Mouse (Mus musculus) brain, adult 2 months (tissue): ENCODE data around the gene I0C0044D17Rik.
A peak's percentile ranks its signal among the peaks of the same experiment; 100 is the strongest.

Source experiments
- DNase-seq: peaks from one replicate; pipeline ENCODE4 v3.0.0; 2011; ENCODE audit warnings: low read depth, low spot score

The I0C0044D17Rik gene

GRCm38 (mm10) chr4:98777464-98777863, 46.2 kb downstream of the I0C0044D17Rik start:
- DNase-seq, result no peak

GRCm38 (mm10) chr4:98776721-98777427, 46.8 kb downstream of the I0C0044D17Rik start:
- DNase-seq, result no peak

GRCm38 (mm10) chr4:98773785-98774184, 49.9 kb downstream of the I0C0044D17Rik start:
- DNase-seq, result peak; percentile 35
